Mouse (Mus musculus) left cerebral cortex, postnatal 25 days (tissue): ENCODE data around the gene Spryd3. TPM values are rescaled to one million over a fixed set of nuclear protein-coding genes. Genes with fewer than 3 reads are reported as not detected.
"Not testable (repeated sequence)": the region's sequence is repeated elsewhere in the genome, so short reads cannot be mapped to it uniquely, and the experiment has no call there.

ENCODE experiments used
- DNase-seq, 2 experiments: peaks; one replicate each; pipeline ENCODE4 v3.0.0; 2022; ENCODE audit warnings: low spot score in 2 of 2, mixed read lengths in 1 of 2
- intact Hi-C: fragments of 180-260 bp; cut with DNase I; formaldehyde crosslinking; loops from one replicate; pipeline ENCODE4 v1.15.1; 2025
- total RNA-seq, 2 experiments: library from RNA; stranded (reverse); gene quantifications; 2 replicates each; pipeline ENCODE4 v1.2.3; 2021

Gene Spryd3
- total RNA-seq = 100 to 1,000 TPM; 142 to 146 TPM

DNA sequence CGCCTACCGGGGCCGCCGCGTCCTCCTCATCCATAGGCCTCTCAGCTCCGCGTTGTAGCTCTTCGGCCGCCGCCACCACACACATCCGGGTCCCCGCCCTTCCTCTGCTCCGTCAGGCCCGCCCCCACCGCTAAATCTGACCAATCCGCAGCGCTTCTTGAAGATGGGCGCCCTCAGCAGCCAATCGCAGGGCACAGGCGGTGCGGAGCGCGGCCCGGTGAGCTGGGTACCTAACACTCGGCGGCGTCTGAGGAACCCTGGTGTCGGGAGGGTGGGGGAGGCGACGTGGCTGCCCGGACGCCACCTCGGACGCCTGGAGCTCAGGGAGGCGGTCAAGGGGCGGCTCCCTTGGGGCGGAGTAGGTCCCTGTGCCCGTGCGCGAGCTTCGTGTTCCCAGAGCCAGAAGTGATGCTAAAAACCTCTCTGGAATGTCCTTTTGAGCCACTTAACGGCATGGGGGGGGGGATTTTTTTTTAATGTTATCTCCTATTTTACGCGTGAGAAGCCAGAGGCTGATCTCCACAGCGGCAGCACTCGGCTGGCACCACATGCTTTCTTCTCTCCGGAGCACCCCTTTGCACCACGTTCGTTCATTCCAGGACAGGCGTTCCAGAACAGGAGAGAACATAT is at the start of gene Spryd3:
TSS of gene Spryd3 (minus strand) at position 106 of the 630 bp plus-strand sequence.
- intact Hi-C loops = no loop called here
- peak; percentile 99 for DNase-seq

DNA sequence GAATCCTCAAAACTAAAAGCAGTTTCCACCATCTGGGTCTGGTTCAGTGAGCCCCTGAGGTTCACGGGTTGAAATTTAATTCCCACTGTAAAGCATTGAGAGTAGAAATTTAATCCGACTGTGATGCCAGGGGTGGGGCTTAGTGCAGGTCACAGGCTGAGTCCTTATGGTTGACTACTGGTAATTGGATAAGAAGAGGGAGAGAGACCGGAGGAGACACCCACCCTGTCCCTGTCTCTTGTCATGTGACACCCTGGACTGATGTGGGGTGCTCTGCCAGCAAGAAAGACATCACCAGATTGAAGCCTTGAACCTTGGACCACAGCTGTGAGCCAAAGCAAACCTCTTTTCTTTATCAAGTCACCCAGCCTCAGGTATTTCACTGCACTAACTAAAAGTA is 47.0 kb upstream of the Spryd3 start:
- intact Hi-C loops = no loop called here
- DNase-seq = no peak

DNA sequence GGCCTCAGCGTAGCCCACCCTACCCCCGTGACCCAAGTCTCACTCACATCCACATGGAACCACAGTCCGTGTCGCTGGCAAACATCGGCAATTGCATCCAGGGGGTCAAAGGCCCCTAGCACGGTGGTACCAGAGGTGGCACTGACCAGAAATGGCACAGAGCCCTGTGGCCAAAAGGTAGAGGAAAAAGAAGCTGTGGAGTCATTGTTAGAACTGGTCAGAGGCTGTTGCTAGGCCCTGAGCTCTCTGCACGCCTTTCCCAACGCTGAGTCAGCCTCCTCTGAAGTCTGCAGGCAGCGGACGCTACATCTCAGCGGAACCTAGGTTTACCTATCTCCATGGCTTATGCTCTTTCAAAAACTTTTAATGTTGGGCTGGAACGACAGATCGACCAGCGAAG is 43.9 kb upstream of the Spryd3 start:
- intact Hi-C loops = no loop called here
- DNase-seq = no peak

DNA sequence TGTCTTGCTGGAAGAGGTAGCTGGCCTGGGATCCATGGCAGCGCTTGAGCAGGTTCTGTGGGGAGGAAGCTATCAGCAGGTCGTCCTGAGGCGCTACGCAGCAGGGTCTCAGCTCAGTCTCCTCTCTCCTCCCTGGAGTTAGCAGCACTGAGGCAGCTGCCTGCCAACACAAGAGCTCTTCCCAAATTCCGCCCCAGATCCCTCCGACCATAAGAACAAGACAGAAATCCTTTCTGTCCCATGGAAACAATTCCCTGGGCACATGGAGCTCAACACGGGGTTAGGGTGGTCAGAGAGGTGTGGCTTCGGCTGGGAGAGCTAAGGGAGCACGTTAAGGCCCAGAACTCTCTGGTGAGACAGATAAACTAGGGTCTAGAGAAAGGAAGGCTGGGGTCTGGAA is 43.1 kb upstream of the Spryd3 start:
- intact Hi-C loops = no loop called here
- DNase-seq = no peak

DNA sequence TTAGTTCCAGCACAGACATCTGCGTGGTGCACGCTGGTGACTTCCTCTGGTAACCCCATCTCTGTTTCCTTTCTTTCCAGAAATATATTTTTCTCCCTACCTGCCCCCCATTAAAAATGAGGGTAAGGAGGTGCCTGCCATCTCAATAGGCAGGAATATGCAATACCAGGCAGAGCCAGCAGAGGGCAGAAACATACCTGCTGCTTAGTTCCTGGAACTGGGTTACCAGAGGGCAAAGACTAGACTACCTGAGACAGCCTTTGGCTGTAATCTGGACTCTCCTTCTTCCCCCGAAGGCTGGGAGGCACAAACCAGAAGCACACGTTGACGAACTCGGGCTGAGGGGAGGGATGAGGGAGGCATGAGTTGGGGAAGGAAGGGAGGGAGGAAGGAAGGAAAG is 42.2 kb upstream of the Spryd3 start:
- intact Hi-C loops = loop anchor here (1.0 kb wide), 1 partner anchor 46 kb away; no protein-coding TSS in a partner anchor
- peak; percentile 62 to 77 for DNase-seq

DNA sequence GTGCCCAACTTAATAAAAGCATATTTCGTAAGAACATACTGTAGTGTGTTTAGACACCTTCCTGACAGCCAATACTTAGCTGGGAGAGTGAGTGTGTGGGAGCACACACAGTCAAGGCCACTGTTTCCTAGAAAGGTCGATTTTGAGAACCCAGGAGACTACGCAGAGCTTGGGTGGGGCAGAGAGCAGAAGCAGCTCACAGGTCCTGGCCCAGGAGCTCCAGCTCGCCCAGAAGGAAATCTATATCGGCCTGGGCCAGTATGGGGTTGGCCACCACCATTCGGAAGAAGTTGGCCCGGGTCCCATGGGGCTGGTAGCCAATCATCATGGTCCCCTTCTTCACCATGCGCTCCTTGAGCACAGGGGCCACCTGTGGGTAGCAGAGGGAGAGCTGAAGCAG is 41.4 kb upstream of the Spryd3 start:
- intact Hi-C loops = no loop called here
- DNase-seq = no peak

DNA sequence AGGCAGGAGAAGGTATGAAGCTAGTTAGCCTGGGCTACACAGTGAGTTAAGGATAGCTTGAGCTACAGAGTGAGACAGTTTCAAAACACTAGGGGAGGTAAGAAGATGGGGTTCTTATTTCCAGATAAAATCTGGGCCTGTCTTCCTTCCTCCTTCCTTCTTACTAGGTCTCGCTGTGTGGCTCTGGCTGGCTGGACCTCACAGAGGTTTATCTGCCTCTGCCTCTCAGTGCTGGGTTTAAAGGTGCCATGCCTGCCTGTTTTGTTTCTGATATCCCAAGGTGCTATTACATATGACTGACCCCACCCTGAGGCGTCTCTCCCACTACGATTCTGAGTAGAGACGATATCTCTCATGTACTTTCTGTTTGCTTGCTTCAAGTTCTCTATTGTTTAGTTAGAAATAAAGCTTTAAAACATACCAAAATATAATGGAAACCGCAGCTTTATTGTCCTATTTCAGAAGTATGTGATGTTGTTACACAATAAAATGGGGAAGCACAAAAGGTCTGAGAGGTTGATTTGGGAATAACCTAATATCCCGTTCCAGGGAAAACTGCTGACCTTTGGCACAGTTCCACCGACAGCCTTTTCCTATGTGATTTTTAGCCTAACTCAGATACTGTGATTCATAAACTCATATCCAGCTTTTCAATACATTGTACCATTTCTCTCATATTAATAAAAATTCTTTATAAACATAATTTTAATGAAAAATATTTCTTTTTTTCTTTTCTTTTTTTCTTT is 40.7 kb upstream of the Spryd3 start:
- no peak for DNase-seq
- intact Hi-C loops = no loop called here

DNA sequence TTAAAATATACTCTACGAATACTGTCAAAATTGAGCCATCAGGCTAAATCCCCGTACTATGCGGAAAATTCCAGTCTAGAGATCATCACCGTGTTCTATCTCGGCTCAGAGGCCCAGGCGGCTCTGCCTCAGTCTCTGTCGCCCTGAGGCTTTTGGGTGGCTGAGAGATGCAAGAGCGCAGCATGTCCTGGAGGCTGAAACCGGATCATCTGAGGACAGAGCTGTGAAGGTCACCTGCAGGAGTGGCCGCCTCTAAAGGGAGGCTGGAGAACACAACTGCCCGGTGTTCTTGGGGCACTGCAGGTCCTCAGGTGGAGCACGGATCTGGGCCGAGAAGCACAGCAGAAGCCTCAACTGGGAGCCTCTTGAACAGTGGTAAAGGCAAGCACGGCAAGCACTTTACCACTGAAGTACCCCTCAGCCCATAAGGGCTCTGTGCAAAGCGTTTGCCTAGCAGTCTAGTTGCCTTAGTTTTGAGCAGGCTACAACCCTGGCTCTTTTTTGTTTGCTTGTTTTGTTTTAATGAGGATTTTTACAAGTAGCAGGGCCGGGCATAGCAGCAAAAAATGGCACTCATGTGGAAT is 39.8 kb upstream of the Spryd3 start:
- no peak for DNase-seq
- intact Hi-C loops = no loop called here

DNA sequence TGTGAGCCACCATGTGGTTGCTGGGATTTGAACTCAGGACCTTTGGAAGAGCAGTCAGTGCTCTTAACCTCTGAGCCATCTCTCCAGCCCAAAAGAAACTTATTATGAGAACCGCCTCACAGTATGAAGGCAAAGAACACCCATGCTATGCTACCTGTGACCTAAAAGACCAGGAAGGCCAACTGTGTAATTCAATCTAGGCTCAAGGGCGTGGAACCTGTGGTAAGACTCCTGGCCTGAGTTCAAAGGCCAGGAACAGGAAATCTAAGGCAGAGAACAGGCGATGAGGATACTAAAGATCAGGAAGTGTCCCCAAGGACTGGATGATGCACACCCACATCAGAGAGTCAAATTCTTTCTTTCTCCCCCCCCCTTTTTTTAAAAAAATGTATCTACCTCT is 37.5 kb upstream of the Spryd3 start:
- DNase-seq = no peak
- intact Hi-C loops = no loop called here

DNA sequence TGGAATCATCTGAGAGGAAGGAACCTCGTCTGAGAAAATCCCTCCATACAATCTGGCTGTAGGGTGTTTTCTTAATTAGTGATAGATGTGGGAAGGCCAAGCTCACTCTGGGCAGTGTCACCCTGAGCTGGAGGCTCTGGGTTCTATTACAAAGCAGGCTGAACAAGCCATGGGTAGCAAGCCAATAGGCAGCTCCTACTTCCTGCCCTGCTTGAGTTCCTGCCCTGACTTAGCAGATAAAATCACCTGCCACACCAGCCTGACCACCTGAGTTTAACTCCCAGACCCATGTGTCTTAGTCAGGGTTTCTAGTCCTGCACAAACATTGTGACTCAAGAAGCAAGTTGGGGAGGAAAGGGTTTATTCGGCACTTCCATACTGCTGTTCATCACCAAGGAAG is 33.0 kb upstream of the Spryd3 start:
- DNase-seq = no peak
- intact Hi-C loops = no loop called here

DNA sequence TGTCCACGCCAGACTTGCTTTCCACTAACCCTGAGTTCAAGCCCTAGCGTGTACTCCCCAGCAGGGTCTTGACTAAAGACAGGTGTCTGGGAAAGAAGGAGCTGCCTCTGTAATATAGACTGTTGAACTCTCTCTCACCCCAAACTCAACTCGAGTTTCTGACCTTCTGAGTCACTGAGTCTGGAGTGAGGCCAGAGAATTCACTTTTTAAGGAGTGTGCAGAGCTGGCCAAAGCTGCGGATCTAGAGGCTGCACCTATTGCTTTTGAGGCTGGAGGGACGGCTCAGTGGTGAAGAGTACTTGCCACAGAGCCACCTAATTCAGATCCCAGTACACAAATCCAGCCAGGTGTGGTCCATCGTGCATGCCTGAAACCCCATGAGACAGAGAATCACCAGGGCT is 31.6 kb upstream of the Spryd3 start:
- intact Hi-C loops = no loop called here
- no peak for DNase-seq

DNA sequence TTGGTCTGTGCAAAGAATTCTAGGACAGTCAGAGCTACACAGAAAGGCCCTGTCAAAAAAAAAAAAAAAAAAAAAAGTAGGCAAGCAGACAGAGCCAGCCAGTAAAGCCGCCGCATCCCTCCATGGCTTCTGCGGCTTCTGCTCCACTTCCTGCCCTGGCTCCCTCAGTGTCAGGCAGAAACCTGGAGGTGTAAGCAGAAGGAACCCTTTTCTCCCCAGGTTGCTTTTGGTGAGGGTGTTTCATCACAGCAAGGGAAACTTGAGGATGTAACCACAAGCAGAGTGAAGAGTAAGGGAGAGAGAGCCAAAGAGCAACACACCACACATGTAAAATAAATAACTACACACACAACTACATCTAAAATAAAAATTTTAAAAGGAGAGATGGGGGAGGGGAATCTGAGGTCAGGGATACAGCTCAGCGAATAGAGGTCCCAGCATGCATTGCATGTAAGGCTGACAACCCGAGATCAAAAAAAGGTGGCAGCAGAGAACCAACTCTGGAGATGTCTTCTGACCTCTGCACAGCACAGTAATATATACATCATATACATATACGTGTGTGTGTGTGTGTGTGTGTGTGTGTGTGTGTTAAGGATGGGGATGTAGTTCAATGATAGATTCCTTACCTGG is 29.6 kb upstream of the Spryd3 start:
- DNase-seq = no peak
- intact Hi-C loops = no loop called here

DNA sequence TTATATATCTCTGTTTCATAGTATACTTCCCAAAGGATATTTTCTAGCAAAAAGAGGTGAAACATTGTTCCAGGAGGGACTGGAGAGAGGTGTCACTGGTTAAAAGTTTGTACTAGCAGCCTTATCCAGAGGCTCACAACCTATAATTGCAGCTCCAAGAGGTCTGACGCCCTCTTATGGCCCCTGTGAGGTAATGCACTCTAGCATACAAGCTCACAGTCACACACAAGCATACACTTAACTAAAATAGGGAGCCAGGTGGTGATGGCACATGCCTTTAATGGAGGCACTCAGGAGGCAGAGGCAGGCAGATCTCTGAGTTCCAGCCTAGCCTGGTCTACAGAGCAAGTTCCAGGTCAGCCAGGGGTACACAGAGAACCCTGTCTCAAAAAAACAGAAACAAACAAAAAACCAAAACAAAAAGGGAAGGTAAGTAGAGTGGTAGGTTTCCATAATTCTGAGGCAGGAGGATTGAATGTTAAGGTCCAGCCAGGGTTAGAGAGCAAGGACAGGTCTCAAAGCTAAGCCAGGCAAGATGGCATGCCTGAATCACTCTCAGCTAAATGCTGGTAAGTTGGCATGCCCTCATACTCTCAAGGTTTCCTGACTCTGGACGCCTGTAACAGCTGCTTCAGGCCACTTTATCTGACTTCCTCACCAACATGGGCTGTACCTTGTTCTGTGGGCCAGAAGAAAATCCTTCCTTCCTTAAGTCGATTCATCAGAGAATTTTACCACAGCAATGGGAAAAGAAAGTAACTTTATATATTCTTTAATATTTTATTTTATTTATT is 28.1 kb upstream of the Spryd3 start:
- no peak for DNase-seq
- intact Hi-C loops = no loop called here

DNA sequence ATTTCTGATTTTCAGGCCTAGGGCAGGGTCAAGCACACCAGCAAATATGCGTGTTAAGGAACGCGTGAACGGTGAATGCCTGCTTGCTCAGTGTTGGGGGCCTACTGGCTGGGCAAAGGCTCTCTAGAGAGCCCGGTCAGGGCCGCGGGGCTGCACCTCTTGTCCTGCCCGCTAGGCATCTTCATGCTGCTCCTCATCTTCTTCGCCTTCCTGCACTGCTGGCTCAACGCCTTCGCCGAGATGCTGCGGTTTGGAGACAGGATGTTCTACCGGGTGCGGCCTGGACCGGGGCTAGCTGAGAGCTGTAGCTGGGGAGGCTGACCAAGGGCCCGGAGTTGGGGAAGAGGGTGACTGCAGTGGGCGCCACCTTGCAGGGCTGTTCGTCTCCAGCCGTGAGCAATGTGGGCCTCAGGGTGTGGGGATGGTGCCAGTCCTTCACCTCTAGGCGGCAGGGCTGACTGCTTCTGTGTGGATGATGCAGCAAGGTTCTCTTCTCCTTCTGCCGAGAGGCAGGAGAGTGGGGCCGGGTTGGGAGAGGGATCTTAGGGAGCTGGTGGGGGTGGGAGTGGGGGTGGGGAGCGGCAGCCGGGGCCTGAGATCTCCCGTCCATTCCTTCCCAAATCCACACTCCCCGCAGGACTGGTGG is 24.5 kb upstream of the Spryd3 start:
- intact Hi-C loops = no loop called here
- no peak for DNase-seq

DNA sequence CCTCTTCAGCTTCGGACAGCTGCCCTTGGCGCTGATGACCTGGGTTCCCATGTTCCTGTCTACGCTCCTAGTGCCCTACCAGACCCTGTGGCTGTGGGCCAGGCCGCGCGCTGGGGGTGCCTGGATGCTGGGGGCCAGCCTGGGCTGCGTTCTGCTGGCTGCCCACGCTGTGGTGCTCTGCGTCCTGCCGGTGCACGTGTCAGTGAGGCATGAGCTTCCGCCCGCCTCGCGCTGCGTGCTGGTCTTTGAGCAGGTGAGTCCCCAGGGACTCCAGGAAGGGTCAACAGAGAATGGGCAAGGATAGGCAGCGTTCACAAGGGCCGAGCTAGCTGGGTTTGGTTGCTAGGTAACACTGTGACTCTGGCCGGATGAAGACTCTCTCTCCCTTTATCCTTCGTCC is 20.8 kb upstream of the Spryd3 start:
- DNase-seq = no peak
- intact Hi-C loops = no loop called here

DNA sequence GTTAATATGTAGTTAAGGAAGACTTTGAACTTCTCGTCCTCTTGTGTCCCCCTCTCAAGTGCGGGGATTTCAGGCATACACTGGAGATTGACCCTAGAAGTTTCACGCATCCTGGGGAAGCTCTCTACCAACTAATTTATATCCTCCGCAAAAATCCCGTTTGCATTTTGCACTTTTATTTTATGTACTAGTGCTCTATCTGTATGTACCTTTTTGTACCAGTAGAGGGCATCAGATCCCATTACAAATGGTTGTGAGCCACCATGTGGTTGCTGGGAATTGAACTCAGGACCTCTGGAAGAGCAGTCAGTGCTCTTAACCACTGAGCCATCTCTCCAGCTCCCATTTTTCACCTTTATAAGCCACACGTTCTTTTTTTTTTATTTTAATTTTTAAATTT is 19.0 kb upstream of the Spryd3 start:
- intact Hi-C loops = not testable (repeated sequence)

DNA sequence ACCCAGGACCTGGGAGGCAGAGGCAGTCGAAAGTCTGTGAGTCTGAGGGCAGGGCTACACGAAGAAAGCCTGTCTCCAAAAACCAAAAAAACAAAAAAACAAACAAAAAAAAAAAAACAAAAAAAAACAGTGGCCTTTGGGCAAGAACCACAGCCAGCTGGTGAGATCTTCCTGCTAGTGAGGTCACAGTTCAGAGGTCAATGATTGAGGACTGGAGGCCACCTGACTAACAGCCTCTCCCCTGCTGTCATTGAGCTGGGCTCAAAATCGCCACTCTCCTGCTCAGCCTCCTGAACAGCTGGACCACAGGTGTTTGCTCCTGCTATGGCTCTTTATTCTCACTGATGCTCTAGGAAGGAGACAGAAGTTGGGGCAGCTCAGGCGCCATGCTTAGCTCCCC is 16.6 kb upstream of the Spryd3 start:
- no peak for DNase-seq
- intact Hi-C loops = no loop called here

More for the DNA sequence above, 19.0 kb upstream of the Spryd3 start:
- DNase-seq = not testable (repeated sequence)

DNA sequence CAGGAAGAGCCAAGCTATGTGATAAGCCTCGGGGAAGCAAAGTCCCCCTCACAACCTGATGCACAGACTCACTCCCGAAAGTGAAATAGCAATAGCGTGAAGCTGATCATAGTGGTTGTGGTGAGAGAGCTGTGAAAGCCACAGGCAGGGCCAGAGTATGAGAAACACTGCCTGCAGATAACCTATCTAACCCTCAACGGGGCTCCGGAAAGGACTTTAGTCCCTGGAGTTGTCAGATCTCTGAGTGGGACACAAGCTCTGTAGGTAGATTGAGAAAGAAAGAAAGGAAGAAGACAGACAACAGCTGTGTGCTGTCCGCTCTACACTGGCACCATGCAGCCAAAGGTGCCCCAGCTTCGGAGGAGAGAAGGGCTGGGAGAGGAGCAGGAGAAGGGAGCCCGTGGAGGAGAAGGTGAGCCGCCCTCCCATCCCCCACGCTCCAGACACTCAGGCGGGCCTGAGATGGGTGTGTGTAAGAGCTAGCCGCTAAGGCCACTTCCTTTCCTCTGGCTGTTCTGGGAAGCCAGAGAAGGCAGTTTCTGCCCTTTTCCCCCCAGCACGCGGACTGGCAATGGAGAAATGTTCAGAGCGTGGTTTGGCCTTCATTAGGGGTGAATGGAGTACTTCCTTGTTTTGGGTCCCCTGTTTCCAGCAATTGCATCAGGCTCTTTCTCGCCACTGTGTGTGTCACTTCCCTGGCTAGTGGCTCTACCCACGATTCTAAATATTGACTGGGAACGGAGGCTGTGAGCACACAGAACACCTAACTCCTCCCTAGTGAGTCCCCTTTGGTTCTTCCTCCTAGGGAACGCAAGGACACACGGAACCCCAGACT is 14.5 kb upstream of the Spryd3 start, which contains the start of gene Soat2:
TSS of gene Soat2 (plus strand) at position 226 of the 835 bp plus-strand sequence.
- intact Hi-C loops = no loop called here
- DNase-seq = no peak
